Mouse (Mus musculus): ENCODE results near the gene Gm49384.

GRCm38 (mm10) chr12:69185371-69185770 is 18.7 kb downstream of the Gm49384 start:
- TF ChIP-seq POLR2A (IDR thresholded peaks at IDR 0.05; ENCODE audit: borderline replicate concordance, extremely low read depth, insufficient read depth, insufficient read length, poor library complexity, severe bottlenecking) (no peak), CTCF (IDR thresholded peaks at IDR 0.05; ENCODE audit: borderline replicate concordance, extremely low read depth, insufficient read depth, insufficient read length) (no peak)

Data from brain, embryonic 14.5 days (tissue).